Mouse (Mus musculus) neural tube, embryonic 13.5 days (tissue): ENCODE data around the gene Osbpl10. TPM values are rescaled to one million over a fixed set of nuclear protein-coding genes. Genes with fewer than 3 reads are reported as not detected.

Experiments
- ATAC-seq: fragments of 200-750 bp; cut with Nextera tagmentation; 2 replicates; pipeline ENCODE4 v1.8.0; 2017; ENCODE audit warnings: low read depth, mild to moderate bottlenecking, moderate TSS enrichment, moderate library complexity
- H3K27ac ChIP-seq: fragments of 300-500 bp; sonication (generic); replicated peaks from 2 replicates; pipeline ENCODE4 v1.5.1; 2015; ENCODE audit warnings: moderate library complexity, mild to moderate bottlenecking, inconsistent platforms
- H3K27me3 ChIP-seq: fragments of 300-500 bp; sonication (generic); 2 replicates; pipeline ENCODE4 v1.6.1; 2015; ENCODE audit warnings: mild to moderate bottlenecking, inconsistent platforms
- H3K36me3 ChIP-seq: fragments of 300-500 bp; sonication (generic); 2 replicates; pipeline ENCODE4 v1.6.1; 2015; ENCODE audit warnings: mild to moderate bottlenecking, inconsistent platforms
- H3K4me1 ChIP-seq: fragments of 300-500 bp; sonication (generic); replicated peaks from 2 replicates; pipeline ENCODE4 v1.6.1; 2015; ENCODE audit warnings: inconsistent platforms
- H3K4me2 ChIP-seq: fragments of 300-500 bp; sonication (generic); 2 replicates; pipeline ENCODE4 v1.6.1; 2015; ENCODE audit warnings: inconsistent platforms, mild to moderate bottlenecking, moderate library complexity
- H3K4me3 ChIP-seq: fragments of 300-500 bp; sonication (generic); 2 replicates; pipeline ENCODE4 v1.5.1; 2015; ENCODE audit warnings: mild to moderate bottlenecking, inconsistent platforms
- H3K9ac ChIP-seq: fragments of 300-500 bp; sonication (generic); 2 replicates; pipeline ENCODE4 v1.6.1; 2015; ENCODE audit warnings: moderate library complexity, mild to moderate bottlenecking, inconsistent platforms
- H3K9me3 ChIP-seq: fragments of 300-500 bp; sonication (generic); 2 replicates; pipeline ENCODE4 v1.6.1; 2016; ENCODE audit warnings: inconsistent platforms
- WGBS: fragments of 180-500 bp; shearing (Covaris S2); methylation state at CpG from one replicate; pipeline ENCODE4 v1.1.7; 2015; 5-methylcytosine and 5-hydroxymethylcytosine counted together
- polyA plus RNA-seq: library from polyadenylated mRNA; unstranded; fragments of >200 nt; fragmentation: Nextera tagmentation; extraction: Ambion mirVana; gene quantifications from 2 replicates; pipeline ENCODE4 v1.2.1, GENCODE M21; 2015

Gene Osbpl10
- polyA plus RNA-seq, 1 experiment from 2014 or later = 3.2 TPM

DNA sequence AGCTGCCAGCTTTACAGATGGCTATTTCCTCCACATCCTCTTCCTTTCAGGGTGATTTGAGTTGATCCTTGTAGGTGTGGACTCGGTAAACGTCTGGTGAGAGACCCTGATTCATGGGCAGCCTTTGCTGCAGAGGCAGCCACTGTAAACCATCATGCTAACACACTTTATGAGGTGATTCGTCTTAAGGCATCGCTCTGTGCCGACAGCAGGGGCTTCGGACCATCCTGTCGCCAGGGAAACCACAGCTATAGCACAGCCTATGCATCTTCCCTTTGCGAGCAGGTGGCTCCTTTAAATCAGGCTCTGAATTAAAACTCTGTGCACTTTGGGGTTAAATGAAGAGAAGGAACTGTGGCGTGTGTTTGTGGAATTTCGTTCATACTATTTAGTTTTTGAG is 138.9 kb downstream of the Osbpl10 start:
- no peak overlapping the region for H3K4me3 ChIP-seq
- WGBS = 16% methylated on average over 10 of the region's 10 CpGs
- no peaks in the 10 kb centered on the region for H3K27me3 ChIP-seq
- no peak overlapping the region for H3K4me2 ChIP-seq
- no peaks in the 10 kb centered on the region for H3K9me3 ChIP-seq
- H3K9ac ChIP-seq = no peak overlapping the region
- peaks cover 29% of the 10 kb centered on the region for H3K4me1 ChIP-seq
- 0 out of 2 replicates have a peak, but pooled peaks have one; percentile 62 for ATAC-seq
- peak overlapping the region; percentile 20; the same call in 1 of the 2 replicates for H3K27ac ChIP-seq
- H3K36me3 ChIP-seq = no peaks in the 10 kb centered on the region

- Histone ChIP-seq H3K4me3 (no peak overlapping the region), H3K4me2 (no peak overlapping the region), H3K27ac (peak overlapping the region; percentile 59), H3K4me1 (peaks cover 34% of the 10 kb centered on the region), H3K9ac (no peak overlapping the region), H3K27me3 (no peaks in the 10 kb centered on the region), H3K9me3 (no peaks in the 10 kb centered on the region), H3K36me3 (no peaks in the 10 kb centered on the region)
- 66% methylated on average over 5 of the region's 5 CpGs for WGBS
- ATAC-seq = no peak
Observed at GRCm38 (mm10) chr9:115120276-115120675, 141.9 kb downstream of the Osbpl10 start.

DNA sequence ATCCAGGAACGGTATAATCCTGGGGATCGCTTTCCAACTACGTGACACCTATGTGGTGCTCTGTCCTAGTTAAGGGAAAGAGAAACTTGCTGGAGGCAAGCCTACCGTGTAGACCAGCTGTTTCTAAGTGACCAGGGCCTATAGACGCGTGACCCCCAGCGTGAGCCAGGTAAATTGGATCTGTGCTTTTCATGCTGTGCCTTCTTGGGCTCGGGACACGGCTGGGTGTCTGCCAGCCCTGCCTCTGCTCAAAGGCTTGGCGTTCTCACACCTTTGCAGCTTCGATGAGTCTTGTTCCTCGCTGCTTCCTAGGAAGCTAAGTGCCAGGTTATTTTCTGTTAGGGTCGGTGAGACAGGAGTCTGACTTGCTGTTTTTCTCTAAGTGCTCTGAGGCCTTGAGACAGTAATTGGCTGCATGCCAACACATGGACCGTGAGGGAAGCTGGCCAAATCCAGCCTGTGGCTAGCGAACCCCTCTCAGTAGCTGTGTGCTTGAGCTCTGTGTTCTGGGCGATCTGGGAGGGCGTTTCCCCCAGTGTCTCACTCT is 142.4 kb downstream of the Osbpl10 start:
- no peak overlapping the region for H3K4me2 ChIP-seq
- H3K27ac ChIP-seq = peak overlapping the region; percentile 59
- H3K9me3 ChIP-seq = no peaks in the 10 kb centered on the region
- H3K27me3 ChIP-seq = no peaks in the 10 kb centered on the region
- no peaks in the 10 kb centered on the region for H3K36me3 ChIP-seq
- WGBS = 57% methylated on average over 17 of the region's 17 CpGs
- ATAC-seq = peak; percentile 51; the same call in 1 of the 2 replicates
- H3K4me3 ChIP-seq = no peak overlapping the region
- H3K4me1 ChIP-seq = peaks cover 34% of the 10 kb centered on the region
- no peak overlapping the region for H3K9ac ChIP-seq

GRCm38 (mm10) chr9:115127342-115127741 is 149.0 kb downstream of the Osbpl10 start:
- Histone ChIP-seq H3K4me2 (no peak overlapping the region), H3K4me3 (no peak overlapping the region), H3K27me3 (no peaks in the 10 kb centered on the region), H3K27ac (no peak overlapping the region), H3K9ac (peak overlapping the region; percentile 31; the same call in 1 of the 2 replicates), H3K9me3 (no peaks in the 10 kb centered on the region), H3K36me3 (no peaks in the 10 kb centered on the region), H3K4me1 (peaks cover 20% of the 10 kb centered on the region)
- ATAC-seq = 0 out of 2 replicates have a peak, but pooled peaks have one; percentile 21
- 23% methylated on average over 10 of the region's 10 CpGs for WGBS

DNA sequence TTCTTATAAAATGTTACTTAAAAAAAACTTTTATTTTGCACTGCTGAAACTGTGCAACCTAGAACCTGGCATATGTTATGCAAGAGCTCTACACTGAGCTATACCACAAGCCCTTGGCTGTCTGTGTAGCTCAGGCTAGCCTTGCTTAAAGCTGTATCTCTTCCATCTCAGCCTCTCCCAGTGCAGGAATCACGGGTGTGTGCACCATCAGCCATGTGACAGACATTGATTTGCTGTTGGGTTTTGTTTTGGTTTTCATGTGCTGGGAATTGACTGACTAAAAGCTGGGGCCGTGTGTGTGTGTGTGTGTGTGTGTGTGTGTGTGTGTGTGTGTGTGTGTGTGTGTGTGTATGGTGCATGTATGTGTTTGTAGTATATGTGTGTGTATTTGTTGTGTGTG is 155.6 kb downstream of the Osbpl10 start:
- H3K4me3 ChIP-seq = no peak overlapping the region
- no peaks in the 10 kb centered on the region for H3K36me3 ChIP-seq
- H3K9ac ChIP-seq = no peak overlapping the region
- no peaks in the 10 kb centered on the region for H3K27me3 ChIP-seq
- H3K4me2 ChIP-seq = no peak overlapping the region
- no peaks in the 10 kb centered on the region for H3K9me3 ChIP-seq
- 58% methylated on average over 2 of the region's 2 CpGs for WGBS
- no peak overlapping the region for H3K27ac ChIP-seq
- peaks cover 13% of the 10 kb centered on the region for H3K4me1 ChIP-seq
- ATAC-seq = no peak

- Histone ChIP-seq H3K27me3 (no peaks in the 10 kb centered on the region), H3K36me3 (no peaks in the 10 kb centered on the region), H3K4me1 (peaks cover 17% of the 10 kb centered on the region), H3K4me3 (no peak overlapping the region), H3K4me2 (no peak overlapping the region), H3K9me3 (no peaks in the 10 kb centered on the region), H3K9ac (no peak overlapping the region), H3K27ac (no peak overlapping the region)
- WGBS = 41% methylated on average over 4 of the region's 4 CpGs
- 0 out of 2 replicates have a peak, but pooled peaks have one; percentile 47 for ATAC-seq
Observed at GRCm38 (mm10) chr9:115134736-115135135, 156.4 kb downstream of the Osbpl10 start.

DNA sequence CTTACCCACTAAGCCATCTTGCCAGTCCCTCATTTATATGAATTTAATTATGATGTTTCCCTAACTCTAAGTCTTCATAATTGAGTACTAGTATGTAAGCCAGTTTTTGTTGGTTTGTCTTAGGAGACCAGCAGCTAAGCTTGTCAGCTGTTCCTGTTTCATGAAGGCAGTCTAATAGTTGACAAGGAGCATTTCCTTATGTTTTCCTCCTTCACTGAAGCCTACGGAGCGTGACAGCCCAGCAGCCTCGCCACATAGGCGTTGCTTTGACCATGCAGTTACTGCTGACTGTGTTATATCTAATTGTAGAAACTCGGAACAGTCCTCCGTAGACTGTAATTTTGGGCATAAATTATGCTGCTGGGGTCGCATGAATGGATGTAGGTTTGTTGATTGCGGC is 157.0 kb downstream of the Osbpl10 start:
- no peak overlapping the region for H3K4me3 ChIP-seq
- no peak overlapping the region for H3K9ac ChIP-seq
- no peaks in the 10 kb centered on the region for H3K9me3 ChIP-seq
- H3K4me2 ChIP-seq = no peak overlapping the region
- no peaks in the 10 kb centered on the region for H3K36me3 ChIP-seq
- no peak for ATAC-seq
- no peak overlapping the region for H3K27ac ChIP-seq
- WGBS = 69% methylated on average over 8 of the region's 8 CpGs
- peaks cover 23% of the 10 kb centered on the region for H3K4me1 ChIP-seq
- no peaks in the 10 kb centered on the region for H3K27me3 ChIP-seq

GRCm38 (mm10) chr9:115137858-115138257 is 159.5 kb downstream of the Osbpl10 start:
- Histone ChIP-seq H3K36me3 (no peaks in the 10 kb centered on the region), H3K27me3 (no peaks in the 10 kb centered on the region), H3K27ac (no peak overlapping the region), H3K9ac (no peak overlapping the region), H3K4me2 (no peak overlapping the region), H3K4me1 (peaks cover 27% of the 10 kb centered on the region), H3K9me3 (no peaks in the 10 kb centered on the region), H3K4me3 (no peak overlapping the region)
- ATAC-seq = no peak
- 79% methylated on average over 3 of the region's 3 CpGs for WGBS

- no peaks in the 10 kb centered on the region for H3K9me3 ChIP-seq
Observed at GRCm38 (mm10) chr9:115139597-115140332, 161.4 kb downstream of the Osbpl10 start.

GRCm38 (mm10) chr9:115147141-115147540 is 168.8 kb downstream of the Osbpl10 start:
- 92% methylated on average over 5 of the region's 5 CpGs for WGBS

More at GRCm38 (mm10) chr9:115139597-115140332, 161.4 kb downstream of the Osbpl10 start:
- Histone ChIP-seq H3K4me2 (no peak overlapping the region), H3K27me3 (no peaks in the 10 kb centered on the region), H3K4me1 (peaks cover 32% of the 10 kb centered on the region), H3K36me3 (no peaks in the 10 kb centered on the region), H3K4me3 (no peak overlapping the region), H3K9ac (no peak overlapping the region), H3K27ac (no peak overlapping the region)
- 68% methylated on average over 14 of the region's 14 CpGs for WGBS
- no peak for ATAC-seq

DNA sequence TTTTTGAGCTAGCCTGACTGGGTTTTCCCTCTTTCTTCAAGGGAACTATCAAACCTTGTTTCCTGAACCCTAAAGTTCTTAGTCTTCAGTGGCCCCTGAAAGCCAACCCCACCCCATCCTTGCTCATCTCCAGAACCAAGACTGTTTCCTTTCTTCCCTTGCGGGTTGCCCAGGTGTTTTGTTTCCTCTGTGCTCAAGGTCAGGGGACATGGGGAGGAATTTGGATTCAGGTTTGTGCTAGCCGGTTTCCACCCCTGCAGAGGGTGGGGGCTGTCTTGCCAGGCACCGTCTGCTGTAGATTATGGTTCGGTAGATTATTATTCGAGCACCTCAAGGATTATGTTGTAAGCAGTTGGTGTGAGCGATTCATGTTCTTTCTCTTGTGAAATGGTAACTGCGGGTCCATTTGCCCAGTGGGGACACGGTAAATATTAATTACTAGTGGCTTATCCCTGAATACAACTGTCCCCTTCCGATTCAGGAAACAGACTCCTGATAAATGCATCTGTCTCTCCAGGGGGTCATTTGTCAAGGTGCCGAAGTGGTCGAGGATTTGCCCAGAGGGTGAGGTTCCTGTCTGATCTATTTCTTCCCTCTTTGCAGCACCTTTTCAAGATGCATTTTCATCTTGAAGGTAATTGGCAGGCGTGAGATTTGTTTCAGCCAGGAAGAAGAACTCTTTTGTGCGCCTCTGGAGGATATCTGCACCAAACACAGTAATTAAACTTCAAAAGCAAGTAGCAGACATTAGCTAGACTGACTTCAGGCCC is 169.4 kb downstream of the Osbpl10 start:
- 49% methylated on average over 13 of the region's 13 CpGs for WGBS
- ATAC-seq = no peak
- Histone ChIP-seq H3K27me3 (no peaks in the 10 kb centered on the region), H3K4me1 (peaks cover 13% of the 10 kb centered on the region; the same call in 1 of the 2 replicates), H3K27ac (no peak overlapping the region), H3K36me3 (no peaks in the 10 kb centered on the region), H3K9ac (no peak overlapping the region), H3K4me2 (no peak overlapping the region), H3K9me3 (peaks cover 14% of the 10 kb centered on the region; the same call in 1 of the 2 replicates), H3K4me3 (no peak overlapping the region)

More at GRCm38 (mm10) chr9:115147141-115147540, 168.8 kb downstream of the Osbpl10 start:
- Histone ChIP-seq H3K36me3 (no peaks in the 10 kb centered on the region), H3K4me2 (no peak overlapping the region), H3K9ac (no peak overlapping the region), H3K4me3 (no peak overlapping the region), H3K27me3 (no peaks in the 10 kb centered on the region), H3K4me1 (peaks cover 13% of the 10 kb centered on the region; the same call in 1 of the 2 replicates), H3K27ac (no peak overlapping the region), H3K9me3 (peaks cover 9% of the 10 kb centered on the region; the same call in 1 of the 2 replicates)
- ATAC-seq = no peak
